Mouse (Mus musculus) ES-E14 (cell line): ENCODE measurements at regions not wholly inside any gene's neighbourhood (a gene's known extent, or its start where the extent isn't known, plus 50 kb on each side); places are given as distances from the start of the nearest gene placed in this dataset.

ENCODE experiments used
- DNase-seq: peaks from one replicate; pipeline ENCODE4 v3.0.0-alpha.2; 2013; ENCODE audit warnings: low read depth, low spot score
- H3K27ac ChIP-seq: 2 replicates; pipeline ENCODE4 v1.5.1; 2012; ENCODE audit warnings: low read depth, mild to moderate bottlenecking, low read length, moderate library complexity, mixed read lengths; ENCODE audit not compliant: poor library complexity, insufficient read depth, severe bottlenecking
- H3K36me3 ChIP-seq: 2 replicates; pipeline ENCODE4 v1.6.1; 2012; ENCODE audit warnings: mild to moderate bottlenecking, low read length, moderate library complexity, mixed read lengths; ENCODE audit not compliant: control insufficient read depth, poor library complexity, insufficient read depth, severe bottlenecking
- H3K4me1 ChIP-seq, 2 experiments: fragments of 150-350 bp in 1 of 2; sonication (generic) in 1 of 2; 2 replicates each; pipeline ENCODE4 v1.6.1; 2012; ENCODE audit warnings: low read length in 2 of 2, mild to moderate bottlenecking in 1 of 2, mixed read lengths in 1 of 2; ENCODE audit not compliant: control insufficient read depth in 2 of 2, insufficient read depth in 2 of 2, poor library complexity in 1 of 2
- H3K4me3 ChIP-seq, 2 experiments: fragments of 150-350 bp in 1 of 2; sonication (generic) in 1 of 2; 2 replicates each; pipeline ENCODE4 v1.5.1; 2012; ENCODE audit warnings: low read length in 2 of 2, low read depth in 1 of 2, mild to moderate bottlenecking in 1 of 2, mixed read lengths in 1 of 2; ENCODE audit not compliant: insufficient read depth in 1 of 2, poor library complexity in 1 of 2, severe bottlenecking in 1 of 2
- H3K9ac ChIP-seq: 2 replicates; pipeline ENCODE4 v1.6.1; 2012; ENCODE audit warnings: low read depth, mild to moderate bottlenecking, low read length, mixed read lengths; ENCODE audit not compliant: poor library complexity, insufficient read depth, severe bottlenecking
- H3K9me3 ChIP-seq: fragments of 150-350 bp; sonication (generic); 2 replicates; pipeline ENCODE4 v1.6.1; 2012; ENCODE audit warnings: low read depth, mild to moderate bottlenecking, low read length; ENCODE audit not compliant: control insufficient read depth, insufficient read depth
- CHD2 ChIP-seq: IDR thresholded peaks from 2 replicates; pipeline ENCODE4 v1.6.1; 2014; ENCODE audit warnings: mild to moderate bottlenecking, low read depth, low read length, inconsistent platforms
- HCFC1 ChIP-seq: IDR thresholded peaks from 2 replicates; pipeline ENCODE4 v1.6.1; 2012; ENCODE audit warnings: low read length, inconsistent platforms, borderline replicate concordance; ENCODE audit not compliant: insufficient read depth
- MAFK ChIP-seq: IDR thresholded peaks from 2 replicates; pipeline ENCODE4 v1.6.1; 2014; ENCODE audit warnings: mild to moderate bottlenecking, low read depth, low read length, inconsistent platforms; ENCODE audit not compliant: insufficient read depth
- ZC3H11A ChIP-seq: IDR thresholded peaks from 2 replicates; pipeline ENCODE4 v1.6.1; 2012; ENCODE audit warnings: low read depth, mild to moderate bottlenecking, inconsistent platforms, low read length, borderline replicate concordance
- ZNF384 ChIP-seq: IDR thresholded peaks from 2 replicates; pipeline ENCODE4 v1.6.1; 2012; ENCODE audit warnings: low read depth, low read length, inconsistent platforms
- in situ Hi-C, 2 experiments: fragments of 600-800 bp; cut with MboI; formaldehyde crosslinking; loops; one replicate each; pipeline ENCODE4 v1.15.1; 2025; ENCODE audit warnings: low sequenced_read_pairs in 2 of 2, inconsistent platforms in 1 of 2; ENCODE audit not compliant: unreplicated experiment in 2 of 2

GRCm38 (mm10) chr4:31621205-31621604 is 342.7 kb upstream of the Map3k7 start:
- H3K9ac ChIP-seq = no peak overlapping the region
- in situ Hi-C loops = no loop called here
- no peaks in the 10 kb centered on the region for H3K4me1 ChIP-seq
- DNase-seq = no peak
- no peak for TF ChIP-seq ZNF384
- no peak for TF ChIP-seq ZC3H11A
- no peak for TF ChIP-seq HCFC1
- TF ChIP-seq MAFK = no peak
- TF ChIP-seq CHD2 = no peak
- no peaks in the 10 kb centered on the region for H3K36me3 ChIP-seq
- no peaks in the 10 kb centered on the region for H3K9me3 ChIP-seq
- H3K4me3 ChIP-seq = no peak overlapping the region
- H3K27ac ChIP-seq = no peak overlapping the region

- H3K9ac ChIP-seq = no peak overlapping the region
These were observed 336.8 kb upstream of the Map3k7 start for GRCm38 (mm10) chr4:31627053-31627452.

GRCm38 (mm10) chr4:31627777-31628176 is 336.1 kb upstream of the Map3k7 start:
- Histone ChIP-seq H3K9me3 (no peaks in the 10 kb centered on the region), H3K36me3 (no peaks in the 10 kb centered on the region), H3K4me1 (no peaks in the 10 kb centered on the region), H3K4me3 (no peak overlapping the region), H3K27ac (no peak overlapping the region), H3K9ac (no peak overlapping the region)
- DNase-seq = no peak
- in situ Hi-C loops = no loop called here
- TF ChIP-seq MAFK = no peak

More at GRCm38 (mm10) chr4:31627053-31627452, 336.8 kb upstream of the Map3k7 start:
- TF ChIP-seq CHD2 (no peak), MAFK (no peak), ZNF384 (no peak), ZC3H11A (no peak), HCFC1 (no peak)
- Histone ChIP-seq H3K4me3 (no peak overlapping the region), H3K27ac (no peak overlapping the region), H3K36me3 (no peaks in the 10 kb centered on the region), H3K9me3 (no peaks in the 10 kb centered on the region), H3K4me1 (no peaks in the 10 kb centered on the region)
- in situ Hi-C loops = no loop called here
- no peak for DNase-seq

- Histone ChIP-seq H3K27ac (no peak overlapping the region), H3K4me3 (no peak overlapping the region), H3K9ac (no peak overlapping the region), H3K36me3 (peaks cover 1% of the 10 kb centered on the region; the same call in 1 of the 2 replicates), H3K4me1 (no peaks in the 10 kb centered on the region), H3K9me3 (no peaks in the 10 kb centered on the region)
- in situ Hi-C loops = no loop called here
- no peak for TF ChIP-seq MAFK
- no peak for DNase-seq
These were observed 325.3 kb upstream of the Map3k7 start for GRCm38 (mm10) chr4:31638564-31638963.

GRCm38 (mm10) chr4:31642161-31642560 is 321.7 kb upstream of the Map3k7 start:
- Histone ChIP-seq H3K9ac (no peak overlapping the region), H3K9me3 (no peaks in the 10 kb centered on the region), H3K4me1 (no peaks in the 10 kb centered on the region), H3K4me3 (no peak overlapping the region), H3K36me3 (peaks cover 1% of the 10 kb centered on the region; the same call in 1 of the 2 replicates), H3K27ac (no peak overlapping the region)
- in situ Hi-C loops = no loop called here
- TF ChIP-seq ZNF384 (no peak), HCFC1 (no peak), ZC3H11A (no peak), CHD2 (no peak), MAFK (no peak)
- no peak for DNase-seq
